Mouse (Mus musculus): ENCODE results near the gene Gm6588.
A peak's percentile ranks its signal among the peaks of the same experiment; 100 is the strongest.

The Gm6588 gene

GRCm38 (mm10) chr5:112470144-112470543 is 20.9 kb downstream of the Gm6588 start:
- peak; percentile 6 for DNase-seq (ENCODE audit: low spot score)

DNA sequence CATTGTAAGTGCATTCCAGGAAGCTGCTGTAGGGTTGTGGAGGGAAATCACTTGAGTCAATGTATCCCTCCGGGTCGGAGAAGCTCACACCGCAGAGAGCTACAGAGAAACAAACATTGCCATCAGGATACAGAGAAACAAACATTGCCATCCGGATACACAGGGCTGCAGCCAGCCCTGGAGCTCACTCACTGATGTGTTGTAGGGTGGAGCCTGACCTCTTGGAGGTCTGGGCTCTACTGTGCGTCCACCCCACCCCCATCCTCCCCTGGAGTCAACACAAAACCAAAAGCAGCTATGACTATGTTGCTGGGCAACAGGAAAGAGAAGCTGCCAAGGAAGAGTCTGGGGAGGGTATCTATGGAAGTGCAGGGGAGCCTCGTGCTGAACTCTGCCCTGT is 24.2 kb downstream of the Gm6588 start:
- no peak for DNase-seq (ENCODE audit: low spot score)

DNA sequence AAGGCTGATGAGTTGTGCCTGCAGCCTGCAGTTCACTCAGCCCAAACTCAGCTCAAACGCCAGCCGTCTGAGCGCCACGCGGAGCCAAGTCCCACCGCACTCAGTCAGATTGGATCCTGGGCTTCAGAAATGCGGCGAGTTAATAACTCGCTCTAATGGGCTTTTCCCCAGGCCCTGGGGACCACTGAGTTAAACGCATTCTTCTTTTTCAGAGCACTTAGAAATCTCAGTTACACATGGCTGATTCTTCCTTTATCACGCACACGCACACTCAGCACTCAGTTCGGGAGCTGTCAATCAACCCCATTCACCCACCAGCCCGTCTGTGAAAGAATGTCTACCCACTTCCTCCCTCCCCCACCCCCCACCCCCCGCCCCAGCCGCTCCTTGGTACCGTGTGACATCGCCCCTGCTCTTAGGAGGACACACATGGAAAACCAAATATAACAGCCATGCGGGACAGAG is 32.8 kb downstream of the Gm6588 start:
- DNase-seq (ENCODE audit: low spot score) = no peak

- no peak for DNase-seq (ENCODE audit: low spot score)
These were observed 33.3 kb downstream of the Gm6588 start for GRCm38 (mm10) chr5:112482551-112482950.

DNA sequence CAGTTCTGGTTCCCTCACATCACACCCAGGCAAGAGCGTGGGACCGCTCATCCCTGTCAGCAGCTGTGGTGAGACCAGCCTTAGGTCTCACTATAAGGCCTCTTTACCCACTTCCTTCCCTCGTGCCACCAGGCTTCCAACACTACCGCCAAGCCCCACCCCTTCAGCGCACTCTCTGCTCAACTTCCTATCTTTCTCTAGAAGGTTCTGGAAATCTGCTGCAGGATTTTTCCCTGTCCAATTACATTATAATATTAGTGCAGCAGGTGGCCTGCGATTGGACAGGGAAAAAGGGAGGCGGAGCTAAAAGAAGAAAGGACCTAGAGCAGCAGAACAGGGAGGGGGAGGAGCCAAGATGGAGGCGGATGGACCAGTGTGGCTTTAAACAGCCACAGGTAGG is 33.8 kb downstream of the Gm6588 start:
- DNase-seq (ENCODE audit: low spot score) = no peak

- DNase-seq (ENCODE audit: low spot score) = no peak
These were observed 35.9 kb downstream of the Gm6588 start for GRCm38 (mm10) chr5:112484924-112485715.

- no peak for DNase-seq (ENCODE audit: low spot score)
These were observed 37.2 kb downstream of the Gm6588 start for GRCm38 (mm10) chr5:112486415-112486814.

GRCm38 (mm10) chr5:112487504-112487903 is 38.3 kb downstream of the Gm6588 start:
- no peak for DNase-seq (ENCODE audit: low spot score)

DNA sequence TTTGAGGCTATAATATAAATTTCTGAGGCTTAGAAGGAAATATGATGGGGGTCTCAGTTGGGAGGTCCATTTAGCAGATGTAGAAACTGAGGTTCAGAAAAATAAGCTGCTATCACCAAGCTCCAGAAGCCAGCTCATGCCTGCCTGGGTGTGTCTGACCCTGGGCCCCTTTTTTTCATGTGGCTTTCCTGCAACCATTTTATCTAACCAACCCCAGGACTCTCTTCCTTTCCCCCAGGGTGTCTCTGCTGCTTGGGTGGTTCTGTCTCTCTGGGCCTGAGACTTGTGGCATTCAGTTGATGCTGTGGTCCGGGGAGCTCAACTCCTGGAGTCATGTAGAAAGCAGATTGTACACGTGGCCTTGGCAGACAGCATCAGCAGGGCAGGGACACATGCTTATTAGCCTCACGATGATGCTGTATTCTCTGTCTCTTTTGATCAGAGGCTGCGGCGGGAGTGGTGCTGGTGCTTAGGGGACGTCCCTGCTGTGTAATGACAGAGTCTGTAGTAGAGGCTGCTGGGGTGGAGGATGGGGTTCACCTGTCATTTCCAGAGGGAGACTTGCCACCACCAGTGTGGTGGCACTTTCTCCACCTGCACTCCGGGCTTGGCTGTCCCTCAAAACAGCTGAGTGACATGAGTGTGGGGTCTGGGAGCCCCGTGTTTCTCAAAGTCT is 39.0 kb downstream of the Gm6588 start:
- no peak for DNase-seq (ENCODE audit: low spot score)

DNA sequence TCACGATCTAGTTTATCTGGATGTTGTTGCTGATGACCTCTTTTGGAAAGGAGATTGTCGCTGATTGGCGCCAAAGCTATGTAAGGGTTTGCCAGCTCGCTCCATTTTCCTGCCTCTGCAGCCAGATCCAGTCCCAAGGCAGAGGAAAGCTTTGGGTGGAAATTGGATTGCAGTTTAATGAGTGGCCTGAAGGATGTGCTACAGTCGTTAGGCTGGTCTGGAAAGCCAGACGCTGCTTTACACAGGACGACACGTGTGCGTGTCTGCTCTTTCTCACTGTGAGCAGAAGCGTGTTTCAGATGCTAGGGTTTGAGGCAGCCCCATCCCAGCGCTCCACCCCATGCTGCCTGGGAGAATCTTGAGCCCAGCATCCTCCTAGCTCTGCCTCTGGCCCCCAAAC is 42.3 kb downstream of the Gm6588 start:
- no peak for DNase-seq (ENCODE audit: low spot score)

DNA sequence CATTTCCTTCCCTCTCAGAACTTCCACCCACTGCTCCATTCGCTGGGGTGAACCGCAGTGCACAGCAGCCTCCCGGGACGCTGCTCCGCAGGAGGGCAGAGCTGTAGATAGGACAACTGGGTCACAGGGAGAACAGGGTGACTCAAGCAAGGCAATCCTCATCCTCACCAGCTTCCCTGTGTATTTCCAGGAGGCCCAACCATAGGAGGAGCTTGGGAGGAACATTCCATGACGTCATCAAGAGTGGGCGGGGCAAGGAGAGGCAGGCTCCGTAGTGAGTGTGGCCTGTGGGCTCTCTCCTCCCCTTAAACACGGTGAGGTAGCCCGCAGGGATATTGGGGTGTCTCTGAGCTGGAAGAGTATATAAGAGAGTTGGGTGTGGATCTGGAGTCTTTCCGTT is 44.3 kb downstream of the Gm6588 start:
- DNase-seq (ENCODE audit: low spot score) = no peak

- DNase-seq (ENCODE audit: low spot score) = no peak
These were observed 47.6 kb downstream of the Gm6588 start for GRCm38 (mm10) chr5:112496753-112497369.

- no peak for DNase-seq (ENCODE audit: low spot score)
These were observed 50.0 kb downstream of the Gm6588 start for GRCm38 (mm10) chr5:112498921-112499917.

GRCm38 (mm10) chr5:112499918-112500682 is 50.9 kb downstream of the Gm6588 start:
- no peak for DNase-seq (ENCODE audit: low spot score)
